Mouse (Mus musculus): ENCODE results near the gene Slc3a1. TPM values are rescaled to one million over a fixed set of nuclear protein-coding genes. Genes with fewer than 3 reads are reported as not detected.

Slc3a1 gene
- 1.5 and 1.7 TPM in 2 replicates for polyA plus RNA-seq (2012; rRNA removed)

DNA sequence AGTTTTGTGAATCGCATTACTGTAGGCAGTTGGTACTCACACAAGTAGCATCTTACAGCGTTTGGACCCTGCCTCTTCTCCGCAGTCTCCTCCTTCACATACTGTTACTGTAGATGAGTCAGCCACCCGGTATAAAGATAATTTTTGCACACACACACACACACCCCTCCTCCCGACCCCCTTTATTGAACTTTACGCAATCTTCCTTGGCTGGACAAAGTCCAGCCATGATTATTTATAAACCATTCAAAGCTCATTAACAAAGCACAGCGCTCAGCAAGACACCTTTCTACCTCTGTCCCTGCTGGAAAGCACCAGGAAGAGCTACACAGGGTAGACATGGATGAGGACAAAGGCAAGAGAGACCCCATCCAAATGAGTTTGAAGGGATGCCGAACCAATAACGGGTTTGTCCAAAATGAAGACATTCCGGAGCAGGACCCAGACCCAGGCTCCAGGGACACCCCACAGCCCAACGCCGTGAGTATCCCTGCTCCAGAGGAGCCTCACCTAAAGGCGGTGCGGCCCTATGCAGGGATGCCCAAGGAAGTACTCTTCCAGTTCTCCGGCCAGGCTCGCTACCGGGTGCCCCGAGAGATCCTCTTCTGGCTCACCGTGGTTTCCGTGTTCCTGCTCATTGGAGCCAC is at the start of gene Slc3a1:
Gene Slc3a1, plus strand, starts transcription at position 284 of the 647 bp plus-strand sequence.

DNA sequence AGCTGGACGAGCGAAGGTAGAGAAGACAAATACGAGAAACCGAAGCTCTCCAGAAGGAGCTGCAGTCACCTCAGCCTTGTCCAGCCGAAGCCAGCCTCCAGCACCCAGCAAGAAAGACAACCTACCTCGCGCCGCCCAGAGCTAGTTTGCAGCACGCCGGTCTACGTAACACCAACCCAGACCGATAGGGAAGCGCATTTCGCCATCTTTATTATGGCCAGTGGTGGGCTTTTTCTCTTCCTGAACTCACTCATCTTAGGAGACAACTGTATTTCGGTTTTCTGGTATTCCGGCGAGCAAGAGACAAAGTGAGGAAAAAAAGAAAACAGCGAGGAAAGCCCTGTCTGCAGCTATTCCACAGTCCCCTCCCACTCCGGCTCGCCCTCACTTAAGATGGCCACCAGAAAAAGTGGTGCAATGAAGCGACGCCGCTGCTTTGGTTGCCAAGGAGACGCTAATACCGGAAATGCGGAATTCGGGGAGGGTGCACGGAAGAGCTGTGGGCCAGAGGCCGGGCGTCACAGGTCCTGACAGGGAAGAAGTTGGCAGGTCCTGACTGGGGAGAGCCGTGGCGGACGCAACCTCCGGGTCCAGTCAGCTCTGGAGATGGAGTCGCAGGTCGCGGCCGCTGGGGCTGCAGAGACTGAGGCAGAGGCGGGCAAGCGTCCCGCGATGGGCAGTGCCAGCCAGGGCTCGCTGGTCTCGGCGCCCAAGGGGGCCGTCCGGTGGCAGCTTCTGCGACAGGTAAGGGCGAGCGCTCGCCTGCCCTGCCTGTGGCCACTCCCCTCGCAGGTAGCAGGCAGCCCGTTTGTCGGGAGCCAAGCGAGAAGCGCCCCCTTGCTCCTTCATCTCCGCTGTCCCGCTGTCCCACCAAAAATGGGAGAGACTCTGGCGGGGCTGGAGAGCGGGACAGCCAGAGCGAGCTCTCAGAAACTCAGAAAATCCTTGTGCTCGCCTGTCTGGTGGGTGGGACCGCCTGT is 62.2 kb downstream of the Slc3a1 start, which contains the start of the genes Prepl and Camkmt:
Gene Prepl, minus strand, starts transcription at position 122 of the 980 bp plus-strand sequence.
Gene Camkmt, plus strand, starts transcription at position 433 of the 980 bp plus-strand sequence.

Other genes with a start within 250 kb of the Slc3a1 start
- gene Lrpprc, start 237.6 kb upstream of the Slc3a1 start, polyA plus RNA-seq (2012; rRNA removed) = 28.5 and 31.8 TPM in 2 replicates
- gene Ppm1b, start 71.6 kb upstream of the Slc3a1 start, polyA plus RNA-seq (2012; rRNA removed) = 75.3 and 120 TPM in 2 replicates
- gene Prepl, start 61.9 kb downstream of the Slc3a1 start, polyA plus RNA-seq (2012; rRNA removed) = 41.0 and 49.2 TPM in 2 replicates
- 4.7 and 4.8 TPM in 2 replicates for gene Camkmt, start 62.2 kb downstream of the Slc3a1 start, polyA plus RNA-seq (2012; rRNA removed)

Data from central nervous system, embryonic 11.5 days (tissue).